Mouse (Mus musculus): Measurements from ENCODE around the gene Fam71e2.

- no peak for TF ChIP-seq POLR2A (IDR thresholded peaks at IDR 0.05; ENCODE audit: borderline replicate concordance, extremely low read depth, low read depth, low read length)
- no peak for TF ChIP-seq CTCF (IDR thresholded peaks at IDR 0.05; ENCODE audit: insufficient read depth, low read length)
Measured at GRCm38 (mm10) chr7:4740309-4740727, 30.8 kb downstream of the Fam71e2 start.

Measured in lung, adult 2 months (tissue).